Mouse (Mus musculus): ENCODE measurements around the gene Cnnm3.

GRCm38 (mm10) chr1:36574196-36574955, 62.7 kb downstream of the Cnnm3 start:
- TF ChIP-seq POLR2A (IDR thresholded peaks at IDR 0.05; ENCODE audit: low read depth, low read length) (no peak), CTCF (IDR thresholded peaks at IDR 0.05; ENCODE audit: borderline replicate concordance, insufficient read depth, low read length) (no peak)
